Mouse (Mus musculus) E14TG2a.4 (cell line): ENCODE results near the gene Serpine2.

Experiments used
- CTCF ChIP-seq: conservative IDR thresholded peaks from 2 replicates; pipeline ENCODE4 v1.5.1; 2014; ENCODE audit warnings: low read length
- NANOG ChIP-seq: IDR thresholded peaks from 2 replicates; pipeline ENCODE4 v1.6.1; 2014; ENCODE audit warnings: borderline replicate concordance, low read length, mixed read lengths
- POU5F1 ChIP-seq: IDR thresholded peaks from 2 replicates; pipeline ENCODE4 v1.6.1; 2014; ENCODE audit warnings: low read length, borderline replicate concordance

GRCm38 (mm10) chr1:79857681-79858388 is 3.1 kb downstream of the Serpine2 start:
- TF ChIP-seq CTCF, result no peak
- TF ChIP-seq POU5F1, result no peak
- TF ChIP-seq NANOG, result no peak
